Mouse (Mus musculus) testis, postnatal 10 days (tissue): ENCODE data around the gene Dgke.
"Not testable (repeated sequence)": the region's sequence is repeated elsewhere in the genome, so short reads cannot be mapped to it uniquely, and the experiment has no call there.

ENCODE experiments used
- DNase-seq: peaks from one replicate; pipeline ENCODE4 v3.0.0; 2021; ENCODE audit warnings: low spot score

Dgke gene

GRCm38 (mm10) chr11:89002068-89002467 is 64.6 kb downstream of the Dgke start:
- no peak for DNase-seq

GRCm38 (mm10) chr11:89001569-89001968 is 65.1 kb downstream of the Dgke start:
- no peak for DNase-seq

- DNase-seq, result no peak
Observed at GRCm38 (mm10) chr11:89000527-89000819, 66.2 kb downstream of the Dgke start.

GRCm38 (mm10) chr11:88999723-89000526 is 66.7 kb downstream of the Dgke start:
- no peak for DNase-seq

- peak; percentile 97 for DNase-seq
Observed at GRCm38 (mm10) chr11:88998974-88999722, 67.5 kb downstream of the Dgke start, which contains the start of gene Trim25. Gene Trim25, plus strand, starts transcription at chr11:88999376.

- DNase-seq, result no peak
Observed at GRCm38 (mm10) chr11:88998406-88998805, 68.2 kb downstream of the Dgke start.

GRCm38 (mm10) chr11:88997343-88997742 is 69.3 kb downstream of the Dgke start:
- DNase-seq, result not testable (repeated sequence)

- no peak for DNase-seq
Observed at GRCm38 (mm10) chr11:88996427-88996826, 70.2 kb downstream of the Dgke start.

- no peak for DNase-seq
Observed at GRCm38 (mm10) chr11:88995616-88996015, 71.0 kb downstream of the Dgke start.

GRCm38 (mm10) chr11:88994492-88994891 is 72.2 kb downstream of the Dgke start:
- no peak for DNase-seq

GRCm38 (mm10) chr11:88993625-88994024 is 73.0 kb downstream of the Dgke start:
- DNase-seq, result peak; percentile 74

- DNase-seq, result no peak
Observed at GRCm38 (mm10) chr11:88993186-88993585, 73.5 kb downstream of the Dgke start.

- no peak for DNase-seq
Observed at GRCm38 (mm10) chr11:88989530-88989929, 77.1 kb downstream of the Dgke start.

GRCm38 (mm10) chr11:88988956-88989355 is 77.7 kb downstream of the Dgke start:
- DNase-seq, result no peak

- DNase-seq, result no peak
Observed at GRCm38 (mm10) chr11:88986616-88987015, 80.0 kb downstream of the Dgke start.
